In the genomic region with DNA sequence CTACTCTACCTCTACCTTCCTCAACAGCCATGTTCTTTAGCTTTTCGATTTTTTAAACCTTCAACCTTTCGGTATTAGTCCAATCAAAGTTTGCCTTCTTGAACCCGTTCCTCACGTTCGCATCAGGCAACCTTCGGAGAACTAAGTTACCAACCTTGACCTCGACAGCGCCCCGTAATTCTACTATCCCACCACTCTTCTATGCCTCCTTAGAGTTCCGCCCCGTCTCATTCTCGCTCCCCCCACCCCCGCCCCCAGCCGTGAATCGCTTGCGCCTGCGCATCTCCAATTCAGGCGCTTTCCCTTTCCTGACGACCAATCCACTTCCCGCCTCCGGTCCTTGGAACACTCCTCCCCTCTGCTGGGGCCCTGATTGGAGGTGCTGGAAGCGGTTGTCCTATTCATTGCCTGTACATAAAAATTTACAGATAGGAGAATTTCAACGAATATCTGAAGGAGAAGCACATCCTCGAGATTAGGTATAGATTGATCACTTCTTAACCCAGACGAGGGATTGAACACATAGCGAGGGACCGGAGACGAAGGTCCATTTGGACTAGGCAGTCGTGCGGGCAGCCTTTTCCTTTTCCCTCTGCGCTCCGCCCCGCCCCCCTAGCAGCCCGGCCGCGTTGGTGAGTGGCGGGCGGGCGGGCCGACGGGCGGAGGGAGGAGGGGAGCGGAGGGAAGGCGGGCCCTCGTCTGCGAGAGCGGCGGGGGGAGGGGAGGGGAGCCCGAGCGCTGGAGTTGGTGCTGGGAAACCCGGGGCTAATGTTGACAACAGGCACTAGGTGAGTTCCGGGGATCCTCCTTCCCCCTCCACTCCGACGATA, we compare ENCODE assay signal across 8 mouse cellular contexts. TPM values are rescaled to one million over a fixed set of nuclear protein-coding genes. Genes with fewer than 3 reads are reported as not detected.
DNase-seq lines count a peak whose midpoint lies in the region; ATAC-seq and TF ChIP-seq lines count a peak whose summit lies in the region.

A gene (plus strand): TSS at position 704 of the 830 bp plus-strand sequence.

- intact Hi-C loops in gastrocnemius, adult 2 months (cut with DNase I), result no loop called here
- intact Hi-C loops in left cerebral cortex, adult 2 months (cut with DNase I), result loop anchor here (2.0 kb wide), 1 partner anchor 56 kb away; a partner anchor contains a TSS

- H3K4me1 ChIP-seq in hindbrain, postnatal 0 days (ENCODE audit: insufficient read depth, low read length), result peaks cover 5% of the 10 kb centered on the region

- DNase-seq in ZHBTc4 (ENCODE audit: low read depth, low spot score), result peak; percentile 98
- peak; percentile 97 for DNase-seq in gastrocnemius, adult 2 months
- peak; percentile 97 for DNase-seq in hindbrain, postnatal 0 days (ENCODE audit: low spot score)
- DNase-seq in left cerebral cortex, adult 2 months (ENCODE audit: extremely low spot score in 1 of 2, low spot score in 2 of 2), result peak; percentile 90 to 92
- DNase-seq in right cerebral cortex, adult 2 months (ENCODE audit: low spot score in 2 of 2), result peak; percentile 90 to 93
- peak; percentile 95 for DNase-seq in urinary bladder, postnatal 14 days (ENCODE audit: low spot score)

- no peaks in the 10 kb centered on the region for H3K36me3 ChIP-seq in hindbrain, postnatal 0 days (ENCODE audit: insufficient read depth, low read length)

- H3K27ac ChIP-seq in gastrocnemius, adult 2 months, result peak within 1 kb of the TSS; percentile 98
- H3K27ac ChIP-seq in hindbrain, postnatal 0 days, result peak within 1 kb of the TSS; percentile 76
- peak within 1 kb of the TSS; percentile 100 for H3K27ac ChIP-seq in left cerebral cortex, adult 2 months

- peak; percentile 88 for ATAC-seq in common myeloid progenitor, adult 5-6 weeks (replicated peaks; ENCODE audit: low read depth, poor library complexity, severe bottlenecking)
- peak; percentile 97 for ATAC-seq in hindbrain, postnatal 0 days
- ATAC-seq in megakaryocyte, adult 5-6 weeks (ENCODE audit: poor library complexity, severe bottlenecking), result peak; percentile 92

- no peak for TF ChIP-seq CTCF in gastrocnemius, adult 2 months (IDR thresholded peaks at IDR 0.05)
- peak; percentile 29; the same call in 1 of the 2 replicates for TF ChIP-seq CTCF in hindbrain, postnatal 0 days (IDR thresholded peaks at IDR 0.05; ENCODE audit: low read depth)
- no peak; the same call in 1 of the 2 replicates for TF ChIP-seq CTCF in left cerebral cortex, adult 2 months (IDR thresholded peaks at IDR 0.05)

- no peaks in the 10 kb centered on the region for H3K9me3 ChIP-seq in hindbrain, postnatal 0 days (ENCODE audit: low read length)

- H3K9ac ChIP-seq in hindbrain, postnatal 0 days (replicated peaks; ENCODE audit: low read length), result peak within 1 kb of the TSS; percentile 69

- no peaks in the 10 kb centered on the region for H3K27me3 ChIP-seq in hindbrain, postnatal 0 days (ENCODE audit: insufficient read depth, low read length)

- H3K4me3 ChIP-seq in gastrocnemius, adult 2 months, result peak within 1 kb of the TSS; percentile 98
- peak within 1 kb of the TSS; percentile 60 for H3K4me3 ChIP-seq in hindbrain, postnatal 0 days (ENCODE audit: low read length)
- H3K4me3 ChIP-seq in left cerebral cortex, adult 2 months, result peak within 1 kb of the TSS; percentile 84

- peak within 1 kb of the TSS; percentile 80 for H3K4me2 ChIP-seq in hindbrain, postnatal 0 days (ENCODE audit: low read depth, low read length)

- WGBS in hindbrain, postnatal 0 days, result under 1% methylated on average over 44 of the region's 54 CpGs

RNA-seq across cellular contexts. Expression of the gene that starts here (rescaled TPM):
- total RNA-seq in common myeloid progenitor, adult 5-6 weeks (2017), result 52.6 and 57.1 TPM in 2 replicates
- 10 to 100 TPM; 26.5 to 27.2 TPM for total RNA-seq in gastrocnemius, adult 2 months (2021)
- 3.5 and 6.2 TPM in 2 replicates for total RNA-seq in hindbrain, postnatal 0 days (2014; rRNA removed)
- polyA plus RNA-seq in hindbrain, postnatal 0 days (2015; fragmentation: Nextera tagmentation; extraction: Ambion mirVana), result 4.3 and 4.9 TPM in 2 replicates
- 10 to 100 TPM; 43.9 to 44.1 TPM for total RNA-seq in left cerebral cortex, adult 2 months (2021)
- total RNA-seq in megakaryocyte, adult 5-6 weeks (2015), result 28.9 and 29.6 TPM in 2 replicates
- 27.6 and 32.9 TPM in 2 replicates for total RNA-seq in megakaryocyte, adult 5-6 weeks (2017)

Comparison
In these comparisons a context has a peak if more than half of its experiments do, and no peak if none do; other contexts are left out.
1. Peak in every context shown above with its lines: DNase-seq, ATAC-seq, H3K4me3 ChIP-seq and H3K27ac ChIP-seq.